Mouse (Mus musculus): ENCODE measurements around the gene Jakmip3. TPM values are rescaled to one million over a fixed set of nuclear protein-coding genes. Genes with fewer than 3 reads are reported as not detected.

Gene Jakmip3
- total and polyA plus RNA-seq, 3 experiments: not detected

DNA sequence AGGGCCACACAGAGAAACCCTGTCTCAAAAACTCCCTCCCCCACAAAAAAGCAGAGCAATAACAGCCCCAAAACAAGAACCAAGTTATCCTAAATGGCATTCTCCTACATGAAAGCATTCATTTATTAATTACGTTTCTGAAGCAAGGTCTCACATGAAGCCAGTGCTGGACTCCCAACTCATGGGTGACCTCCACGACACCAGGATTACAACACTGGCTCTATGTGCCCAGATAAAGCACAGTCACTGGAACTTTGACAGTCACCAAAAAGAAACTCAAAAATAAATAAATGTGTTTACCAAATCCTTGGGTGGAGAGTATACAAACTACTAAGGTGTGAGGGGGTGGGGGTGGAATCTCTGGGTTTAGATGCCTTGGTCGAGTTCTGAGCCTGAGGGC is 26.9 kb upstream of the Jakmip3 start:
- no peak for DNase-seq (ENCODE audit: extremely low read depth)

GRCm38 (mm10) chr7:138919156-138919944 is 21.2 kb upstream of the Jakmip3 start:
- Histone ChIP-seq H3K4me2 (ENCODE audit: insufficient read depth, low read depth, poor library complexity, severe bottlenecking) (peak overlapping the region; percentile 17), H3K4me1 (ENCODE audit: control insufficient read depth in 1 of 2, insufficient read depth in 2 of 2) (peaks cover 0 to 13% of the 10 kb centered on the region in 2 experiments; a peak in 2 of 4 replicates), H3K79me2 (replicated peaks; ENCODE audit: control insufficient read depth, extremely low read depth, insufficient read depth, poor library complexity, severe bottlenecking) (no peaks in the 10 kb centered on the region), H3K9me3 (replicated peaks; ENCODE audit: low read length) (no peaks in the 10 kb centered on the region), H3K4me3 (replicated peaks in 1 of 3; ENCODE audit: low read depth in 2 of 3, low read length in 2 of 3, poor library complexity in 1 of 3) (peak overlapping the region; percentile 24 to 32 (median 28)), H3K36me3 (replicated peaks in 1 of 2; ENCODE audit: control insufficient read depth in 1 of 2, insufficient read depth in 1 of 2, low read length in 1 of 2) (no peaks in the 10 kb centered on the region), H3K27me3 (replicated peaks) (peaks cover 11% of the 10 kb centered on the region), H3K9ac (ENCODE audit: insufficient read depth, low read depth) (peak overlapping the region; percentile 12; the same call in 1 of the 2 replicates), H3K27ac (ENCODE audit: insufficient read depth, low read depth) (peak overlapping the region; percentile 14)
- peak; percentile 26 for DNase-seq (ENCODE audit: extremely low read depth)
- dilution Hi-C loops (cut with MboI; ENCODE audit: extremely low pct_ligation_motif_present, extremely low pct_unique_long_range_greater_than_20kb, low sequenced_read_pairs) (no loop called here), in situ Hi-C loops (cut with MboI; ENCODE audit: low pct_ligation_motif_present, low pct_unique_long_range_greater_than_20kb, low sequenced_read_pairs) (no loop called here)
- TF ChIP-seq RAD21 (IDR thresholded peaks at IDR 0.05; ENCODE audit: low read depth, low read length): no peak
- peak; percentile 87 for TF ChIP-seq BHLHE40 (IDR thresholded peaks at IDR 0.05; ENCODE audit: low read depth, low read length)
- peak; percentile 61 for TF ChIP-seq MEF2A (IDR thresholded peaks at IDR 0.05; ENCODE audit: borderline replicate concordance, low read depth, low read length)
- no peak for TF ChIP-seq ZC3H11A (IDR thresholded peaks at IDR 0.05; ENCODE audit: low read depth, low read length)
- no peak for TF ChIP-seq SMC3 (IDR thresholded peaks at IDR 0.05; ENCODE audit: low read depth, low read length)
- no peak for TF ChIP-seq USF1 (IDR thresholded peaks at IDR 0.05; ENCODE audit: low read depth, low read length)
- TF ChIP-seq JUN (IDR thresholded peaks at IDR 0.05; ENCODE audit: insufficient read depth, low read depth, low read length): no peak
- TF ChIP-seq PAX5 (IDR thresholded peaks at IDR 0.05; ENCODE audit: low read length): no peak
- no peak for TF ChIP-seq JUND (conservative IDR thresholded peaks at IDR 0.05; ENCODE audit: low read depth, low read length)
- peak; percentile 49; the same call in 1 of the 2 replicates for TF ChIP-seq ELF1 (IDR thresholded peaks at IDR 0.05; ENCODE audit: low read depth, low read length)
- no peak for TF ChIP-seq USF2 (conservative IDR thresholded peaks at IDR 0.05; ENCODE audit: low read depth, low read length)
- no peak for TF ChIP-seq POLR2A (IDR thresholded peaks at IDR 0.05; ENCODE audit: low read depth, low read length)
- TF ChIP-seq GABPA (IDR thresholded peaks at IDR 0.05; ENCODE audit: insufficient replicate concordance, low read depth, low read length): no peak
- no peak for TF ChIP-seq E2F4 (IDR thresholded peaks at IDR 0.05; ENCODE audit: insufficient replicate concordance, low read depth, low read length)
- TF ChIP-seq NELFE (IDR thresholded peaks at IDR 0.05; ENCODE audit: low read depth, low read length): no peak
- TF ChIP-seq MXI1 (IDR thresholded peaks at IDR 0.05; ENCODE audit: low read depth, low read length): no peak
- no peak for TF ChIP-seq CHD1 (IDR thresholded peaks at IDR 0.05; ENCODE audit: low read depth, low read length)
- no peak for TF ChIP-seq IRF4 (IDR thresholded peaks at IDR 0.05; ENCODE audit: low read depth, low read length)
- TF ChIP-seq MAFK (IDR thresholded peaks at IDR 0.05; ENCODE audit: insufficient replicate concordance, low read length): no peak
- no peak for TF ChIP-seq POLR2AphosphoS2 (IDR thresholded peaks at IDR 0.05; ENCODE audit: low read depth, low read length)
- TF ChIP-seq ZKSCAN1 (IDR thresholded peaks at IDR 0.05; ENCODE audit: borderline replicate concordance, low read depth, low read length): no peak
- peak in 1 of 2 experiments; percentile 31; a peak in 2 of 4 replicates for TF ChIP-seq CTCF (conservative IDR thresholded peaks at IDR 0.05 in 1 of 2, IDR thresholded peaks at IDR 0.05 in 1 of 2; ENCODE audit: low read depth in 2 of 2, low read length in 2 of 2)
- no peak for TF ChIP-seq ZMIZ1 (IDR thresholded peaks at IDR 0.05; ENCODE audit: low read depth, low read length)
- no peak for TF ChIP-seq TCF12 (IDR thresholded peaks at IDR 0.05; ENCODE audit: low read depth, low read length)
- TF ChIP-seq SIN3A (IDR thresholded peaks at IDR 0.05; ENCODE audit: low read length): no peak
- peak; percentile 96 for TF ChIP-seq TBP (conservative IDR thresholded peaks at IDR 0.05; ENCODE audit: low read depth, low read length)
- no peak for TF ChIP-seq ZNF384 (IDR thresholded peaks at IDR 0.05; ENCODE audit: low read depth, low read length)

More for the DNA sequence above, 26.9 kb upstream of the Jakmip3 start:
- peaks cover 0 to 12% of the 10 kb centered on the region in 2 experiments; a peak in 2 of 4 replicates for H3K4me1 ChIP-seq (ENCODE audit: control insufficient read depth in 1 of 2, insufficient read depth in 2 of 2)
- no peak overlapping the region for H3K27ac ChIP-seq (ENCODE audit: insufficient read depth, low read depth)
- TF ChIP-seq TBP (conservative IDR thresholded peaks at IDR 0.05; ENCODE audit: low read depth, low read length) (no peak), MXI1 (IDR thresholded peaks at IDR 0.05; ENCODE audit: low read depth, low read length) (no peak), PAX5 (IDR thresholded peaks at IDR 0.05; ENCODE audit: low read length) (no peak), JUN (IDR thresholded peaks at IDR 0.05; ENCODE audit: insufficient read depth, low read depth, low read length) (no peak), RAD21 (IDR thresholded peaks at IDR 0.05; ENCODE audit: low read depth, low read length) (no peak), CHD1 (IDR thresholded peaks at IDR 0.05; ENCODE audit: low read depth, low read length) (no peak), USF2 (conservative IDR thresholded peaks at IDR 0.05; ENCODE audit: low read depth, low read length) (no peak), MYC (IDR thresholded peaks at IDR 0.05; ENCODE audit: low read depth, low read length) (no peak), ELF1 (IDR thresholded peaks at IDR 0.05; ENCODE audit: low read depth, low read length) (no peak), TCF12 (IDR thresholded peaks at IDR 0.05; ENCODE audit: low read depth, low read length) (no peak), POLR2A (IDR thresholded peaks at IDR 0.05; ENCODE audit: low read depth, low read length) (no peak), JUND (conservative IDR thresholded peaks at IDR 0.05; ENCODE audit: low read depth, low read length) (no peak), IRF4 (IDR thresholded peaks at IDR 0.05; ENCODE audit: low read depth, low read length) (no peak), NRF1 (IDR thresholded peaks at IDR 0.05; ENCODE audit: low read depth, low read length) (no peak)
- H3K9me3 ChIP-seq (replicated peaks; ENCODE audit: low read length): no peaks in the 10 kb centered on the region
- H3K4me2 ChIP-seq (ENCODE audit: insufficient read depth, low read depth, poor library complexity, severe bottlenecking): no peak overlapping the region
- dilution Hi-C loops (cut with MboI; ENCODE audit: extremely low pct_ligation_motif_present, extremely low pct_unique_long_range_greater_than_20kb, low sequenced_read_pairs) (no loop called here), in situ Hi-C loops (cut with MboI; ENCODE audit: low pct_ligation_motif_present, low pct_unique_long_range_greater_than_20kb, low sequenced_read_pairs) (no loop called here)
- peaks cover 22% of the 10 kb centered on the region for H3K27me3 ChIP-seq (replicated peaks)
- no peaks in the 10 kb centered on the region for H3K79me2 ChIP-seq (replicated peaks; ENCODE audit: control insufficient read depth, extremely low read depth, insufficient read depth, poor library complexity, severe bottlenecking)
- H3K36me3 ChIP-seq (replicated peaks in 1 of 2; ENCODE audit: control insufficient read depth in 1 of 2, insufficient read depth in 1 of 2, low read length in 1 of 2): no peaks in the 10 kb centered on the region
- H3K4me3 ChIP-seq (replicated peaks in 1 of 3; ENCODE audit: low read depth in 2 of 3, low read length in 2 of 3, poor library complexity in 1 of 3): no peak overlapping the region
- H3K9ac ChIP-seq (ENCODE audit: insufficient read depth, low read depth): no peak overlapping the region
